Mouse (Mus musculus): Measurements from ENCODE around the gene Vnn1.

- no peak for TF ChIP-seq POLR2A (IDR thresholded peaks at IDR 0.05; ENCODE audit: insufficient read length, low read depth)
- no peak for TF ChIP-seq USF1 (IDR thresholded peaks at IDR 0.05; ENCODE audit: low read depth)
- no peak for TF ChIP-seq MAX (IDR thresholded peaks at IDR 0.05; ENCODE audit: low read depth)
- no peak for TF ChIP-seq E2F4 (IDR thresholded peaks at IDR 0.05; ENCODE audit: insufficient read depth)
- no peak for TF ChIP-seq REST (IDR thresholded peaks at IDR 0.05; ENCODE audit: insufficient read depth, insufficient read length)
- TF ChIP-seq MYOD1 (IDR thresholded peaks at IDR 0.05; ENCODE audit: control insufficient read depth in 1 of 3, insufficient read length in 2 of 3, low read depth in 2 of 3) = no peak
- no peak for TF ChIP-seq TCF3 (IDR thresholded peaks at IDR 0.05; ENCODE audit: insufficient read length, low read depth)
- no peak for TF ChIP-seq MYOG (IDR thresholded peaks at IDR 0.05; ENCODE audit: control insufficient read depth in 1 of 3, insufficient read depth in 1 of 3, insufficient read length in 2 of 3, low read depth in 2 of 3)
- no peak for TF ChIP-seq TCF12 (IDR thresholded peaks at IDR 0.05; ENCODE audit: insufficient read depth, poor library complexity, severe bottlenecking)
- no peak for TF ChIP-seq SRF (IDR thresholded peaks at IDR 0.05; ENCODE audit: control insufficient read depth, insufficient read length, low read depth)
- TF ChIP-seq CEBPB (IDR thresholded peaks at IDR 0.05; ENCODE audit: insufficient read depth, poor library complexity, severe bottlenecking) = no peak
Measured at GRCm38 (mm10) chr10:23951714-23952113, 57.2 kb downstream of the Vnn1 start.
